Mouse (Mus musculus): Measurements from ENCODE around the gene Atxn2l. TPM values are rescaled to one million over a fixed set of nuclear protein-coding genes. Genes with fewer than 3 reads are reported as not detected.
A peak's percentile ranks its signal among the peaks of the same experiment; 100 is the strongest.
"Not testable (repeated sequence)": the region's sequence is repeated elsewhere in the genome, so short reads cannot be mapped to it uniquely, and the experiment has no call there.

Gene Atxn2l
- total RNA-seq, 1 experiment from 2014 or later: 51.1 TPM

DNA sequence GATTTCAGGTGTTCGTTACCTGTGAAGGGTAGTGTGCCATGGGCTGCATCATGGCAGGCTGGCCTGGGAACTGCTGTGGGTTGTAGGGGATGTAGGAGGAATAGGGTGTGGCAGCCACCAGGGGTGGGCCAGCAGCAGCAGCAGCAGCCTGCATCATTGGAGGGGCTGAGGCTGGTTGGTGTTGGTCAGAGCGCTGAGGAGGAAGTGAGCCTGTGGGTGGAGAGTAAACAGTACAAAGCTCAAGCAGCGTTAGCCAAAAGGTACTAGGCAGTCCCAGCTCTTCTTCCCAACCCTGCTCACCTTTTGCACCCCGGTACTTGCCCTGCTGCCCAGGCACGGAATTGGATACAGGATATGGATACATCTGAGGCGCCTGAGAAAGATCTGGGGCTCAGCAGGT, 9.1 kb downstream of the Atxn2l start:
- no peak for ATAC-seq (replicated peaks; ENCODE audit: low read depth, poor library complexity, severe bottlenecking)

DNA sequence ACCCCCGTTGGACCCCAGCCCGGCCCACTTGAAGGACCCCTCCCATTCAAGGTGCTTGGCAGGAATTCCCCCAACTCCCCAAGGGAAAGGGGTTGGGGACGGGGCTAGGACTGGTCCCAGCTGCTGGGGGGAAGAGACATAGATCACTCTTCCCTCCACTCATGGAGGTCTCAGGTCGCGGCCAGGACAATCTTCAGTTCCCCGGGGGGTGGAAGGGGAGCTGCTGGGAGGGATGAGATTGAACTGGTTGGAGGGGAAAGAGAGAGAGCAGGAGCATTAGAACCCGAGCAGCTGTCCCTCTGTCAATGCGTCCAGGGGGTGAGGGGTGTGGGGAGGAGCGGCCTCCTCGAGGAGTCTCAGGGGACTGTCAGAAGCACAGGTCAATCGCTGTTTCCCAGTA, 11.3 kb downstream of the Atxn2l start:
- ATAC-seq (replicated peaks; ENCODE audit: low read depth, poor library complexity, severe bottlenecking): no peak

DNA sequence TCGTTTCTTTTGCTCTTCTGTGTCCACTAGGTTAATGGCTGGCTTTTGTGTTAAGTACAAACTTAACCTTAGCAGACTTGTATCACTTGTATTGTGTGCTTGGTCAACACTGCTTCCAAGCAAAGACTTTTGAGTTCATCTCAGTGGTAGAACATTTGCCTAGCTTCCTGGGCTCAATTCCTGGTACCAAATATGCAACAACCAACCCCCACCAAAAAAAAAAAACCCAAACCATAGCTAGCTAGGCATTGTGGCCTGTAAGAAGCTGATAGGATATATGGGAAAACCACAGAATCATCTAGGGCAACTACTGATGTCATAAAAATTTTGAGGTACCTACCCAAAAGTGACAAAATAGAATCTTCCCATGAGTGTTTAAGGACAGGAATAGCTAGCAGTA, 12.2 kb downstream of the Atxn2l start:
- no peak for ATAC-seq (replicated peaks; ENCODE audit: low read depth, poor library complexity, severe bottlenecking)

DNA sequence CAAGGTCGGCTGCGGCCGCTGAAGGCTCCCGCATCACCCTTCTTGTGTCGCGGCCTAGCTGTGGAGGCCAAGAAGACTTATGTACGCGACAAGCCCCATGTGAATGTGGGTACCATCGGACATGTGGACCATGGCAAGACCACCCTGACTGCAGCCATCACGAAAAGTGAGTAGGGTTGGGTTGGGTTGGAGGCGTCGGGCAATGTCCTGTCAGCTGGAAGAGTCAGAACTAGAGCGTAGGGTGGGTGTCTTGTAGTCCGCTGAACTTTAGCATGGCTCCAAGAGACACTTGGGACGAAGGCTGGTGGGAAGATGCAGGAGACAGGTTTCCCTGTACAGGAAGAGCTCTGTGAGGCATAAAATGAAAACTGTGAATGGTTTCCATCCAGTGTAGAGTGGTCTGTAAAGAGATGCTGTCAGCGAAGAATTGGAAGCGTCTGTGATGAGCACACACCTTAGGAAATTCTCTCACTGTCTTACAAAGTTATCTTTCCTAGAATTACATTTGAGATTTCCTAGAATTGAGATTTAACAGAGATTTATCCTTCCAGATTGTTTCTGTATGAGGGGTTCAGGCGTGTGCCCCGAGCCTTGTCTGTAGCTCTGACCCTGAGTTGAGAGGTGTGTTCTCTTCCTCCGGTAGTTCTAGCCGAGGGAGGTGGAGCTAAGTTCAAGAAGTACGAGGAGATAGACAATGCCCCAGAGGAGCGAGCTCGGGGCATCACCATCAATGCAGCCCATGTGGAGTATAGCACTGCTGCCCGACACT, 15.4 kb downstream of the Atxn2l start:
- ATAC-seq (replicated peaks; ENCODE audit: low read depth, poor library complexity, severe bottlenecking): not testable (repeated sequence)

DNA sequence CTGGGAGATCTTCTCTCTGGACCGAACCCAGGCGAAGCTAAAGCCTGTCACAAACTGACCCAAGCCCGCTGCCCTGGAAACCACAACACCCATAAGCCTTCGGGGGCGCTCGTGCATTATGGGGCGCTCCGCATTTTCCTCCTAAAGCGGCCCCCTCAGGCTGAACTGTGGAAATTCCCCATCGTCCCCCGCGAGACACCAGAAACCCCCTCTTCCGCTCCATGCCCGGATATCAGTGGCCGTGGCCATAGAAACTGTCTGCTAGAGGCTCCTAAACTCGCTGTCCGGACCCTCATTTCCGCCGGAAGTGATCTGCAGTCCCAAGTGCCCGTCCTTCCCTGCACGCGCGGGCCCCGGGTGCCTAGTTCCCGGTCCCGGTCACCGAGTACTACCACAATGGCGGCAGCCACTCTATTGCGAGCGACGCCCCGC, 16.2 kb downstream of the Atxn2l start, which contains the start of gene Tufm:
Tufm (plus strand) TSS at position 310 of the 432 bp plus-strand sequence.
- peak; percentile 87 for ATAC-seq (replicated peaks; ENCODE audit: low read depth, poor library complexity, severe bottlenecking)

DNA sequence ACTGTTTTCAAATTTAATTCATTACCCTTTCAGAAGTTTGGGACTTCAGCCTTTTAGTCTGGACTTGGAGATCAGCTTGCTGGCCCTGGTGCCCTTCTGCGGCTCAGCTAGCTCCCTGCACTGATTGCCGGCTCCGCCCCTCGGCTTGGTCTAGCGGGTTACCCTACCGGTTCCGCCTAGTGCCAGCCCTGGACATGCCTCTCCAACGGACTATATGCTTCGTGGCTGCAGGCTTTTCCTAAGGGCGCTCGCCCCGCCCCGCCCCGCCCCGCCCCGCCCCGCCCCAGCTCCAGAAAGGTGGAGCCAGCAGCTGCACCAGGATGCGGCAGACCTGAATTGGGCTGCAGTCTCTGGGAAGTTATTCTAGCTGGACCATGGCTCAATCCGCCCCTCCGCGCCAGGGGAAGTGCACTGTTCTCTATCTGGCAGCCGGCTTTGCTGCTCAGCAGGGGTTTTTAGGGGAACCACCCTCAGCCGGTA, 20.8 kb downstream of the Atxn2l start:
- peak; percentile 78 for ATAC-seq (replicated peaks; ENCODE audit: low read depth, poor library complexity, severe bottlenecking)

DNA sequence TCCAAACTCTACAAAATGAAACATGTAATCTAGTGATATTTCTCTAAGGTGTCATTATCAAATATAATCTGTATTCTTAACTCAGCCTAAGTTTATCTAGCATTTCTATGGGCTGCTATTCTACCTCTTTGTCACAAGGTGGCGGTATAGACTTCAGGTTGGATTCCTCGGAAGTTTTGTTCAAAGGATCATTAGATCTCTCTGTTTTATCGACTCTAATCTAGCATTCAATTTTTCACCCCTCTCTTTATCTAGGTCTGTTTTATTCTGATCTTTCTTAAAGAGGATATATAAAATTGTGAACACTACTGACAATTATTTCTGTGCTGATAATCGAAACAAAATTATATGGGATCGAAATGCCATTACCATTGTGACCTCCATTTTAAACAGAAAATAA, 21.5 kb downstream of the Atxn2l start:
- ATAC-seq (replicated peaks; ENCODE audit: low read depth, poor library complexity, severe bottlenecking): 0 out of 2 replicates have a peak, but pooled peaks have one; percentile 21

DNA sequence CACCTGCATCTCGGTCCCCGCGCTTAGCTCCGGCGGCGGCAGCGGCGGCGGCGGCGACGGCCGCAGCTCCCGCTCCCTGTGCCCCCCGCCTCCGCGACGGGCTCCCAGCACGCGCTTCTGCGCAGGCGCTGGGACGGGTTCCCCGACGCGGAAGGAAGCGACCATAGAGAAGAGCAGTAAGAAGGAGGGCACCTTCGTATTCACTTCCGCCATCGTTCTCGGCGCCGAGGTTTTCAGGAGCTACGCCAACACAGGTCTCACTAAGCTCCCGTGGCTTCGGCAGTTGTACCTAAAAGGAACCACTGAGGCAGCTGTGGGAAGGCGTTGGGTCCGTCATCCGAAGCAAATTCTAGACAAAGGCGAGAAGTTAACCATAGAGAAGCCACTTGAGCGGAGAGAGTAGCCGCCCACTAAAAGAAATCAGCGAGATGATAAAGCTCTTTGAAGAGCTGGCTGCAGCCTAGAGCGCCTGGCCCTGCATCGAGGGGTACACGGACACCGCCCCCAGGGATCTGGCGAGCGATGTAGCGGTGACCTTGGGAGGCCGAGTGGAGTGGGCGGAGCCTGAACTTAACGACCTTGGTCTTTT, 28.1 kb downstream of the Atxn2l start, which contains the start of gene Sh2b1:
Sh2b1 (minus strand) TSS at position 432 of the 589 bp plus-strand sequence.
- ATAC-seq (replicated peaks; ENCODE audit: low read depth, poor library complexity, severe bottlenecking): peak; percentile 75

DNA sequence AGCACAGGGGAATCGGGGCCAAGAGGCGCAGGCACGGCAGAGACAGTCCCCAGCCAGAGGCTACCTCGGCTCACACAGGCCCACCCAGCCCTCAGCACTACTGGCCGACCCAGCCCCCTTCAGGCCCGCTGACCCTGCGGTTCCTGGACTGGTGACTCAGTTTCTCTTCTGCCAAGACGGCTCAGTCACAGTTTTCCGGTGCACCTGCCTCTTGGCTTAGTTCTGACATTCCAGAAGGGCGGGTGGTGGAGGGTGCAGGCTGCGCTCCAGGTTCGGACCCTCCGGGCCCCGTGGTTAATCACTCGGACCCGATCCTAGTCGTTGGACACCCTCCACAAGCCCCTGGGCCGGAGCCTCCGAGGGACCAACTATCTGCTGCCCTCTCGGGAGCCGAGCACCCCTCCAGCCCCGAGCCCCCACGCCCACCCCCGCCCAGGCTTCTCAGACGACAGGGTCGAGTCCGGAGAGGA, 28.7 kb downstream of the Atxn2l start:
- ATAC-seq (replicated peaks; ENCODE audit: low read depth, poor library complexity, severe bottlenecking): no peak

DNA sequence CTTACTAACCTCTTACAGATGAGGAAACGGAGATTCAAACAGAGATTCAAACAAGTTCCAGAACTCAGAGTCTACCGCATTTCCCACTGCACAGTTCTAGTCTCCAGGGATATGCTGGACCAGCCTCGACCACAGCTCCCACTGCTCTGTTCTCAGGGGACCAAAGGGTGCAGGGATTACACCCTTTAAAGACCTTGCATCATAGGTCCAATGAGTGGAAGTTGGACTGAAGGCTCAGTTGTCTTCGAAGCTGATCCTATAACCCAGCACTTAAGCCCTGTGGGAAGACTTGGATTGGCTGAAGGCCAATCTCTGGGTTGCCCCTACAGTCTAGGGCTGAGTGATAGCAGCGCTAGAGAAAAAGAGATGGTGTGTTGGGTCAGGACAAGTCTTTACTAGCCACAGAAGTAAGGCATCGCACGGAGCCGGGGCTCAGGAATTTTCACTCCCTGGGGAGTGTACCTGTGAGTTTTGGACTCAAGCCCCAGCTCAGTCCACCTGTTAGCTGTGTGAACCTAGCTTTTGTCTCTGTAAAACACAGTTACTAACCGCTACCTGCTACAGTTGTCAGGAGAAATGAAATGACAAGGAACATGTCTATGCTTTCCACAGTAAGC, 29.7 kb downstream of the Atxn2l start:
- no peak for ATAC-seq (replicated peaks; ENCODE audit: low read depth, poor library complexity, severe bottlenecking)

DNA sequence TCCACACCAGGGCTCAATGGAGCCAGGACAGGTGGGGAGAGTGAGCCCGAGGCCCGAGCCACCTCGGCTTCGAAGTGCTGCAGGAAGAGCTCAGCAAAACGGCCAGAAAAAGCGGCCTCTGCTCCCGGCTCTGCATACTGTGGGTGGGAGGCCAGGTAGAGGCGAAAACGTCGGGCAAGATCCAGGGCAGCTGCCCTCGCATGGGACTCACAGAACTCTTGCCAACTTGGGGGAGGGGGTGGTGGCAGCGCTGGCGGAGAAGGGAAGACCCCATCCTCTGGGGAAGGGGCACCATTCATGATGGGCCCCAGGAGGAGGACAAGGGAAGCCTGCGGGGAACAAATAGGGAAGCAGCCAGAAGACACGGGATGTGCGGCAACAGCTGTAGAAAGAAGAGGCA, 30.5 kb downstream of the Atxn2l start:
- no peak for ATAC-seq (replicated peaks; ENCODE audit: low read depth, poor library complexity, severe bottlenecking)

DNA sequence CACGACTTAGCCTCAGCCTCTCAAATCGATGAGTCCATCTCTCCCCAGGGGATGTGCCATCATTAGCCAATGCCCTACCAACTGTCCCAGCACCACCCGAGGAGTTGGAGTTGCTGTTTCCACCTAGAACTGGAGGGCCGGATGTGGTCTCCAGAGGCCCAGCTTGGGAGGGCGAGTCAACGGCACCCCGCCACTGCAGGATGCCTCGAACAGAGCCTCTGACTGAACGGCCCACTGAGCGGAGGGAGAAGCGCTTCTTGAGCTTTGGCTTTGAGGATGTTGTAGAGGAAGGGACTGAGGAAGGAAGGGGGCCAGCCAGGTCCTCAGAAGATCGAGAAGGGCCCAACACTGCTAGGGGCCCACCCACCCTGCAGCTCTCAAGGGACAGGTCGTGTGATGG, 30.9 kb downstream of the Atxn2l start:
- peak; percentile 44 for ATAC-seq (replicated peaks; ENCODE audit: low read depth, poor library complexity, severe bottlenecking)

DNA sequence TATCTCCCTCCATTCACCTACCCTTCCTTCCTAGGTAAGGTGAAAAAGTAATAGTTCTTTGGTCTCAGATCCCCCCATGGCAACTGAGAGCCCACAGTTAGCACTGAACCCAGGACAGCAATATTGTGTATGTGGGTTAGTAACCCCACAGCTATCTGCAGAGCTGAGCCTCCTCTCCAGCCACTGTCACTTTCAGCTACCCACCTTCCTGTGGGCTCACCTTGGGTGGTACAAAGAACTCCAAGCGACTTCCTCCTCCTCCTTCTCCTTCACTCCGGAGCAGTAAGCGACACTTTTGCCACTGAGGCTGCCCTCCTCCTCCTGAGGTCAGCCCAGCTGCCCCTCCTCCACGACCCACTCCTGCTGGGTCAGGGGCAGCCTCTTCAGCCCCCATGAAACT, 31.4 kb downstream of the Atxn2l start:
- no peak for ATAC-seq (replicated peaks; ENCODE audit: low read depth, poor library complexity, severe bottlenecking)

DNA sequence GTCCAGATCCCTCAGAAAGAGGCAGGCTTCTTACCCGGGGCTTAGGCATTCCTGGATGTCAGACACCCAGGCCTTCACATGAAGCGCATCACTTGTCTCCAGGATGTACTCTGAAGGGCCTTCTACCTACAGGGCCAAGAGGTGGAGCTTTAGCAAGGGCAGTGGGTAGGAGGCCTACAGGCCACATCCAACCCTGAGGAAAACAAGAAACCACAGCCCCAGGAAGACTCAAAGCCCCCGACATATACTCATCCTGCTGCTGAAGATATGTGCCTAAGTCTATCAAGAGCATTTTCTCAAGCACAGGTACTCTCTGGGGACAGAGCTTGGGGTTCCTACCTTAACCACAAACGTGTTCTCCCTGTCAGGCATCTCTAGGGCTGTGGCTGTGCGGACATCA, 31.9 kb downstream of the Atxn2l start:
- no peak for ATAC-seq (replicated peaks; ENCODE audit: low read depth, poor library complexity, severe bottlenecking)

DNA sequence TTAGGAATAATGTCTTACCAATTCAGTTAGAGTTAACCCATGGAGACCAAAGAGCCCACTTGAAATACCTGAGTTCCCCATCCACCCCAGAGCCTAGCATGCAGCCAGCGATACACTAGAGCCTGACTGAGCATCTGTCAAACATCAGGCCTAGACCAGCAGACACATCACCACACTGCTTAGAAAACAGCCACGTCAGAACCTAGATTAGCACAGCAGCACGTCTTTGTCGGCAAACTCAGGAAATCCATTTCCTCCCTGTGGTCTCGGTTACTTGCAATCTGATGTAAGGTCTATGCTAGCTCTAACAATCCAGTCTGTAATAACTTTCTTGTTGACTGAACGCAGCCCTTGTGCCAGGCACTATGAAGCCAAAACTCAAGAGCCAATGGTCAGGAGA, 33.2 kb downstream of the Atxn2l start:
- ATAC-seq (replicated peaks; ENCODE audit: low read depth, poor library complexity, severe bottlenecking): peak; percentile 68

DNA sequence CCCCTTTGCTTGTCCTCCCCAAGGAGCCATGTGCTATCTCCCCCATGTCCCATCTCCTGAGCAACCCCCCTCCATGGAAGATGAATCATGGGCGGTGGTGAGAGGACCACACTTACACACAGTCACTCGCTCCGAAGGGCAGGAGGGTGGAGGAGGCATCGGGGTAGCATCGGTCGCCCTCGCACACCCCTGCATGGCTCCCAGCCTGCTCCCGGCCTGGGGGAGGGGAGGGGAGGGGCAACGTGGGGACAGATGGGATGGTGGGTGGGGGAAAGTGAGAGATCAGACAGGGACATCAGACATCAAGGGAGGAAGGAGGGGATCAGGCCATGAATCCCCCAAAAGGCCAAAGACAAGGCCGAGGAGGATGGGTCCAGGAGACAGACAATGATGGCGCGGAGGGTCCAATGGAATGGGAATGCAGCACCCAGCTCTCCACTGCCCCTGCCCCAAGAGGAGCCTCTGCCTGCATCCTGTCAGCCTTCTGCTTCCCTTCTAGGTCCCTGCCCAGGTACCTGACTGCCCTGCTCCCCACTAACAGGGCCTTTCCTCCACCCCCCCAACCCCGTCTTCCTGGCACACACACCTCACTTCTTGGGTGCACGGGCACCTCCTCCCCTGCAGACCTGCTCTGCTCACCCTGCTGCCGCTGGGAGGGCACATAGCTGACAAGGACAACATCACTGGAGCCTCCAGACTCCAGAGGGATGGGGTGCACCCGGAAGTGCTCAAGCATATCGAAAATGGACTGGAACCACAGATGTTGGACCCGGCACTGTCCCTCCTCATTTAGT, 35.2 kb downstream of the Atxn2l start:
- ATAC-seq (replicated peaks; ENCODE audit: low read depth, poor library complexity, severe bottlenecking): no peak

DNA sequence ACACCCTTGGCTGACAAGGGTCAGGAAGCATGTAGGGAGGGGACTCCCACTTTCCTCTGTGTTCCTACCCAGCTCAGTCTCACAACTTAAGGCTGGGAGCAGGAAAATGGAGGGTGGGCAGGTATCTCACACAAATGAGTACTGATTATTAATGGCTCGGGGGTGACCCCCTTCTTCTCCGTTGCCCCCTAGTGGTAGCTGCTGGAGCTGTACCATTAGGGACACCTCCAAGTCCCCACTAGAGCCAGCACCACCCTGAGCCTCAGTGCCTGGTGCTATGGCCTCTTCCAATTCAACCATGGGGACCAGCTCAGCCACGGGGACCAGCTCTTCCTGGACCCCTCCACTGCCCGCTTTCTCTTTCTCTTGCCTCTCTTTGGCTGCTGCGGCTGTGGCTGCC, 36.0 kb downstream of the Atxn2l start:
- ATAC-seq (replicated peaks; ENCODE audit: low read depth, poor library complexity, severe bottlenecking): 0 out of 2 replicates have a peak, but pooled peaks have one; percentile 20

DNA sequence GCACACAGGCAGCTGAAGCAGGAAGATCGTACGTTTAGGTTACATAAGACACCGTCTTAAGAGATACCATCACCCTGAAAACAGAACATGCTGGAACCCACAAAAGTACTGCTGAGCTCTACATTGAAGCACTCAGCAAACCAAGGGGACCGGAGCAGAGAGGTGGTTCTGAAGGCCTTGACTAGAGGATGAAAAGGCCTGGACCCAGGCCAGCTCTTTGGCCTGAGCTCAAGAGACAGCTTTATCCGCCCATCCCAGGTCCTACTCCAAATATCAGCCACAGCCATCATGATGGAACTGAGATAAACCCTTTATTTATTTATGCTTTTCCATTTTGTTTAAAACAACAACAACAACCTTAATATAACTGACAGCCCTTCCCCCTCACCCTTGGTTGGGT, 36.5 kb downstream of the Atxn2l start:
- no peak for ATAC-seq (replicated peaks; ENCODE audit: low read depth, poor library complexity, severe bottlenecking)

DNA sequence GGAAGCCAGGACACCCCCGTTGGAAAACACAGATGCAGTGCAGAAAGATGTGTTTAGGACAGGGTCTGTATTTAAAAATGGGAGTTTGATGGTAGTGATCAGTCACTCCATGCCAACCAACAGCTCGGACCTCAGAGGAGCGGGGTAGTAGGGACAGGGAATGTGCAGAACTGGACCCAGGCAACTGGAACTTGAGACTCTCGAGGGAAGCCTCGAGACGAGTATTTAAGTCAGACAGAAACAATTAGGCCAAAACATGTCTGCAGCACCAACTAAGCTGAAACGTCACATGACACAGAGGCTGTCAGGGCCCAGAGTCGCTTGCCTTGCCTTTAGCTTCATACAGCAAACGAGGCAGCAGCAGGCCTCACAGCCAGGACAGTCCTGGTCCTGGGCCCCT, 37.1 kb downstream of the Atxn2l start:
- ATAC-seq (replicated peaks; ENCODE audit: low read depth, poor library complexity, severe bottlenecking): no peak
